Mouse (Mus musculus) testis, adult 2 months (tissue): ENCODE results near the gene Pcyt1a.

Experiments
- CTCF ChIP-seq: fragments of 200-500 bp; IDR thresholded peaks from 2 replicates; pipeline ENCODE4 v1.5.1; 2012; ENCODE audit warnings: low read depth, mild to moderate bottlenecking, inconsistent platforms, low read length, moderate library complexity; ENCODE audit not compliant: control insufficient read depth, insufficient read depth, insufficient replicate concordance
- POLR2A ChIP-seq: fragments of 200-500 bp; IDR thresholded peaks from 2 replicates; pipeline ENCODE4 v1.6.1; 2012; ENCODE audit warnings: low read depth, mild to moderate bottlenecking, inconsistent platforms, low read length, moderate library complexity; ENCODE audit not compliant: control insufficient read depth

DNA sequence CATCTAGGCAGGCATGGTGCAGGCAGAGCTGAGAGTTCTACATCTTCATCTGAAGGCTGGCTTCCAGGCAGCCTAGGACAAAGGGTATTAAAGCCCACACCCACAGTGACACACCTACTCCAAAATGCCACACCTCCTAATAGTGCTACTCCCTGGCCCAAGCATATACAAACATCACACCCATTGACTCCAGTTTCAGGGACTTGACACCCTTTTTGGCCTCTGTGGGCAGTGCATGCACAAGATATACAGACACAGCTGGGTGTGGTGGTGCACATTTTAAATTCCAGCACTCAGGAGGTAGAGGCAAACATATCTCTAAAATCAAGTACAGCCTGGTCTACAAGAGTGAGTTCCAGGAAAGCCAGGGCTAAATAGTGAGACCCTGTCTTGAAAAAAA is 25.4 kb downstream of the Pcyt1a start:
- TF ChIP-seq POLR2A, result no peak
- TF ChIP-seq CTCF, result no peak
